7 mouse cellular contexts compared by ENCODE assay signal in the genomic region with DNA sequence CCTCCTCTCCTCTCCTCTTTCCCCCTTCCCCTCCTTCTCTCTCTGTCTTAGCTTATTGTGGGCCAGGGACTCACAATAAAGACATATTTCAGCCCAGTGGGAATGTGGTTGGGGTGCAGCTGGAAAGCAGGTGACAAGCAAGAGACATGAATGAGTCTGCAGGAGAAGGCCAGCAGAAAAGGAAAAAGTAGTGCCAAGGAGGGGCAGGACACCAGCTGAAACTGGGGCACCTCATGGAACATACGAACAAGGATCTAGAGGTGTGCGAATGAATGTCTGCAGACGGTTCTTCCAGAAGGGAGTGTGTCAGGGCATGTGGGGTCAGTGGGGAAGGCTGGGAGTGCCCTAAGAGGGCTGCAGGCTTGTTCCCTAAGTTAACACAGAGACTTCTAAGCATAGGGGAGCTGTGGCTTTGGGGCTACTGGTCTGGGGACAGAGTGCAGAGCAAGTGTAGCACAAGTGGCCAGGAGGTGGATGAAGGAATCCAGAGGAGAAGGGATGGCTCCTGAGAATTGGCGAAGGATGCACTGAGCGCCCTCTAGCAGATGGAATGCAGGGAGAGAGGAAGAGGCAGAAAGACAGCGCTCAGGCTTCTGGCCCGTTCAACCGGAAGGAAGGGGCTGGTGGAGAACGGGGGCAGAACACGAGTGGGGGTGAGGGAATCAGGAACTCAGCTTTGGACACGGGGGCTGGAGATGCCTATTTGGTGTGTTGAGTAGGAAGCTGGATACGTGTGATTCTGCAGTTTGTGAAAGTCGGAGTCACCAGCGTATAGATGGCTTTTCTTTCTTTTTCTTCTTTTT. TPM values are rescaled to one million over a fixed set of nuclear protein-coding genes. Genes with fewer than 3 reads are reported as not detected.
DNase-seq lines count a peak whose midpoint lies in the region; TF ChIP-seq lines count a peak whose summit lies in the region.

No protein-coding gene starts in this region.

- H3K27ac ChIP-seq in left cerebral cortex, adult 2 months = peak overlapping the region; percentile 81
- H3K27ac ChIP-seq in embryonic fibroblast, embryonic 13.5 days (ENCODE audit: insufficient read depth, low read length) = no peak overlapping the region

- DNase-seq in left cerebral cortex, adult 2 months (ENCODE audit: extremely low spot score in 1 of 2, low spot score in 2 of 2) = peak; percentile 59 to 71
- no peak for DNase-seq in left cerebral cortex, postnatal 4 days
- peak; percentile 49 for DNase-seq in cerebellum, adult 11-12 months
- DNase-seq in kidney, postnatal 4 days = peak; percentile 71 to 78
- peak; percentile 78 to 80 for DNase-seq in right cerebral cortex, adult 2 months (ENCODE audit: low spot score in 2 of 2)
- no peak for DNase-seq in ovary, postnatal 10 days (ENCODE audit: low spot score)

- no peak for TF ChIP-seq POLR2A in embryonic fibroblast, embryonic 13.5 days (IDR thresholded peaks at IDR 0.05; ENCODE audit: low read depth, low read length)

- intact Hi-C loops in left cerebral cortex, adult 2 months (cut with DNase I) = no loop called here
- intact Hi-C loops in left cerebral cortex, postnatal 4 days (cut with DNase I) = no loop called here

- peak; percentile 42 for TF ChIP-seq CTCF in left cerebral cortex, adult 2 months (IDR thresholded peaks at IDR 0.05)
- TF ChIP-seq CTCF in embryonic fibroblast, embryonic 13.5 days (IDR thresholded peaks at IDR 0.05; ENCODE audit: borderline replicate concordance, insufficient read depth, low read length) = peak; percentile 42; the same call in 1 of the 2 replicates

- no peak overlapping the region for H3K4me3 ChIP-seq in left cerebral cortex, adult 2 months
- H3K4me3 ChIP-seq in embryonic fibroblast, embryonic 13.5 days (ENCODE audit: insufficient read depth, low read length) = no peak overlapping the region

- peaks cover 4% of the 10 kb centered on the region; the same call in 1 of the 2 replicates for H3K4me1 ChIP-seq in embryonic fibroblast, embryonic 13.5 days (ENCODE audit: control insufficient read depth, insufficient read depth, low read length)

RNA-seq across cellular contexts. Expression of gene Ccl17, which starts 8.8 kb away (rescaled TPM):
- total RNA-seq in left cerebral cortex, adult 2 months (2021) = 1 to 10 TPM; 4.6 to 7.9 TPM
- 1 to 10 TPM; 2.4 to 2.8 TPM for total RNA-seq in left cerebral cortex, postnatal 4 days (2021)
- not detected in 2 replicates for polyA plus RNA-seq in embryonic fibroblast, embryonic 13.5 days (2011; ENCODE audit: insufficient read length, low read depth, missing spikeins)

RNA-seq across cellular contexts. Expression of gene Cx3cl1, which starts 29.7 kb away (rescaled TPM):
- 100 to 1,000 TPM; 658 to 661 TPM for total RNA-seq in left cerebral cortex, adult 2 months (2021)
- total RNA-seq in left cerebral cortex, postnatal 4 days (2021) = 100 to 1,000 TPM in 1 of 2 experiments, 10 to 100 TPM in 1; 88.5 to 111 TPM
- polyA plus RNA-seq in embryonic fibroblast, embryonic 13.5 days (2011; ENCODE audit: insufficient read length, low read depth, missing spikeins) = 30.9 and 34.7 TPM in 2 replicates

RNA-seq across cellular contexts. Expression of gene Coq9, which starts 36.6 kb away (rescaled TPM):
- 10 to 100 TPM; 84.5 to 89.1 TPM for total RNA-seq in left cerebral cortex, adult 2 months (2021)
- total RNA-seq in left cerebral cortex, postnatal 4 days (2021) = 10 to 100 TPM; 41.8 to 42.4 TPM
- 46.5 and 48.9 TPM in 2 replicates for polyA plus RNA-seq in embryonic fibroblast, embryonic 13.5 days (2011; ENCODE audit: insufficient read length, low read depth, missing spikeins)

RNA-seq across cellular contexts. Expression of gene Ciapin1, which starts 36.7 kb away (rescaled TPM):
- total RNA-seq in left cerebral cortex, adult 2 months (2021) = 10 to 100 TPM; 71.4 to 76.8 TPM
- total RNA-seq in left cerebral cortex, postnatal 4 days (2021) = 10 to 100 TPM; 84.3 to 84.6 TPM
- polyA plus RNA-seq in embryonic fibroblast, embryonic 13.5 days (2011; ENCODE audit: insufficient read length, low read depth, missing spikeins) = 27.6 and 35.3 TPM in 2 replicates

RNA-seq across cellular contexts. Expression of gene Polr2c, which starts 55.8 kb away (rescaled TPM):
- 10 to 100 TPM; 72.1 to 79.8 TPM for total RNA-seq in left cerebral cortex, adult 2 months (2021)
- 10 to 100 TPM; 53.6 to 63.3 TPM for total RNA-seq in left cerebral cortex, postnatal 4 days (2021)
- 84.6 and 92.0 TPM in 2 replicates for polyA plus RNA-seq in embryonic fibroblast, embryonic 13.5 days (2011; ENCODE audit: insufficient read length, low read depth, missing spikeins)

Comparison
In these comparisons a context has a peak if more than half of its experiments do, and no peak if none do; other contexts are left out.
1. DNase-seq: peak in left cerebral cortex, adult 2 months (2 of 2), cerebellum, adult 11-12 months (single experiment), kidney, postnatal 4 days (2 of 2) and right cerebral cortex, adult 2 months (2 of 2); none in left cerebral cortex, postnatal 4 days (single experiment) and ovary, postnatal 10 days (single experiment).
2. RNA of gene Cx3cl1, which starts 29.7 kb away (total RNA-seq): 658 to 661 TPM in left cerebral cortex, adult 2 months; 88.5 to 111 TPM in left cerebral cortex, postnatal 4 days; every median in the first group is over 4 times any median in the second.